Mouse (Mus musculus) forebrain, embryonic 12.5 days (tissue): Measurements from ENCODE around the gene C1qtnf12. TPM values are rescaled to one million over a fixed set of nuclear protein-coding genes. Genes with fewer than 3 reads are reported as not detected.

Source experiments
- ATAC-seq: fragments of 200-750 bp; cut with Nextera tagmentation; 2 replicates; pipeline ENCODE4 v1.8.0; 2017; ENCODE audit warnings: moderate TSS enrichment; ENCODE audit not compliant: low FRiP score
- H3K27ac ChIP-seq: fragments of 300-500 bp; sonication (generic); 2 replicates; pipeline ENCODE4 v1.5.1; 2016; ENCODE audit warnings: mild to moderate bottlenecking
- H3K27me3 ChIP-seq: fragments of 300-500 bp; sonication (generic); 2 replicates; pipeline ENCODE4 v1.6.1; 2016; ENCODE audit warnings: mild to moderate bottlenecking
- H3K36me3 ChIP-seq: fragments of 300-500 bp; sonication (generic); replicated peaks from 2 replicates; pipeline ENCODE4 v1.6.1; 2016; ENCODE audit warnings: mild to moderate bottlenecking
- H3K4me1 ChIP-seq: fragments of 300-500 bp; sonication (generic); 2 replicates; pipeline ENCODE4 v1.6.1; 2016
- H3K4me2 ChIP-seq: fragments of 300-500 bp; sonication (generic); 2 replicates; pipeline ENCODE4 v1.6.1; 2016; ENCODE audit warnings: mild to moderate bottlenecking, moderate library complexity
- H3K4me3 ChIP-seq: fragments of 300-500 bp; sonication (generic); replicated peaks from 2 replicates; pipeline ENCODE4 v1.5.1; 2016; ENCODE audit warnings: mild to moderate bottlenecking
- H3K9ac ChIP-seq: fragments of 300-500 bp; sonication (generic); 2 replicates; pipeline ENCODE4 v1.6.1; 2016; ENCODE audit warnings: mild to moderate bottlenecking
- H3K9me3 ChIP-seq: fragments of 300-500 bp; sonication (generic); 2 replicates; pipeline ENCODE4 v1.6.1; 2016
- WGBS: fragments of 180-500 bp; shearing (Covaris S2); methylation state at CpG from one replicate; pipeline ENCODE4 v1.1.7; 2016; 5-methylcytosine and 5-hydroxymethylcytosine counted together
- polyA plus RNA-seq: library from polyadenylated mRNA; unstranded; fragments of >200 nt; fragmentation: Nextera tagmentation; extraction: Ambion mirVana; gene quantifications from 2 replicates; pipeline ENCODE4 v1.2.1, GENCODE M21; 2016

The C1qtnf12 gene
- polyA plus RNA-seq, 1 experiment from 2014 or later: 11.6 TPM

DNA sequence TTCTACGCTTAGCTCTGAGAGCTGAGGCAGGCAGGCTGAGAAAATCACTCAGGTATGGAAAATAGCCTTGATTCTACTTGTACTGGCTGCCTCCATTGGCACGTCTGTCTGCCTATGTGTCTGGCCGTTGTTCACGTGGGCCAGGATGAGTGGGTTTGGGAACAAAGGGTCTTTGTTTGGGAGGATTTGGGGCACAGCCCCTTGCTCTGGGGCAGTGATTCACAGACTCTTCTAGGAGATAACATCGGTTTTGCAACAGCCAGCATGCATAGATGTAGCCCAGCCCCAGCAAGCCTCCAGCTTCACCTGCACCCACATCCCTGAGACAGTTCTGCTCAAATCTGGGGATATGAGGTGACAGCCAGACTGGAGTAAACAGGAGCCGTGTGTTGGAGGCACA lies 10.5 kb downstream of the C1qtnf12 start:
- Histone ChIP-seq H3K27ac (no peak overlapping the region), H3K4me1 (no peaks in the 10 kb centered on the region; the same call in 1 of the 2 replicates)
- WGBS: 48% methylated on average over 6 of the region's 6 CpGs

DNA sequence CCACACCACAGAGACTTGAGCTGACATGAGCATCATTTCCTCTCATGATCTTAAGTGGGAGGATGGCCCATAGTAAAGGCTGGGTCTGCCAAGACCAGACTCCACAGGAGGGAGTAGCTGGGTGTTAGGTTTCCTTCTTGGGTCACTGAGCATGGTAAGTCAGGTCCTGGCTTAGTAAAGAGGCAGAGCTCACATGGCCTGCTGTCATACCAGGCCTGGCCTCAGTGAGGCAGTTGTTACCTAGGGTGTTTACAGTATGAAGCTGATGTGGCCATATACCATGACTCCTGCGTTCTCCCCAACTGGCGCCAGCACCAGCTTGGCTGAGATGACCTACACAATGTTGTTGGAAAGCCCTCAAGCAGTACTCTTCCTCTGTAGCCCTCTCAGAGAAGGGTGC lies 11.1 kb downstream of the C1qtnf12 start:
- 91% methylated on average over 2 of the region's 2 CpGs for WGBS
- Histone ChIP-seq H3K27ac (no peak overlapping the region), H3K4me3 (no peak overlapping the region)

More for the DNA sequence above, 10.5 kb downstream of the C1qtnf12 start:
- Histone ChIP-seq H3K9me3 (no peaks in the 10 kb centered on the region), H3K36me3 (no peaks in the 10 kb centered on the region), H3K4me2 (no peak overlapping the region), H3K27me3 (no peaks in the 10 kb centered on the region), H3K4me3 (no peak overlapping the region), H3K9ac (no peak overlapping the region)
- ATAC-seq: no peak

DNA sequence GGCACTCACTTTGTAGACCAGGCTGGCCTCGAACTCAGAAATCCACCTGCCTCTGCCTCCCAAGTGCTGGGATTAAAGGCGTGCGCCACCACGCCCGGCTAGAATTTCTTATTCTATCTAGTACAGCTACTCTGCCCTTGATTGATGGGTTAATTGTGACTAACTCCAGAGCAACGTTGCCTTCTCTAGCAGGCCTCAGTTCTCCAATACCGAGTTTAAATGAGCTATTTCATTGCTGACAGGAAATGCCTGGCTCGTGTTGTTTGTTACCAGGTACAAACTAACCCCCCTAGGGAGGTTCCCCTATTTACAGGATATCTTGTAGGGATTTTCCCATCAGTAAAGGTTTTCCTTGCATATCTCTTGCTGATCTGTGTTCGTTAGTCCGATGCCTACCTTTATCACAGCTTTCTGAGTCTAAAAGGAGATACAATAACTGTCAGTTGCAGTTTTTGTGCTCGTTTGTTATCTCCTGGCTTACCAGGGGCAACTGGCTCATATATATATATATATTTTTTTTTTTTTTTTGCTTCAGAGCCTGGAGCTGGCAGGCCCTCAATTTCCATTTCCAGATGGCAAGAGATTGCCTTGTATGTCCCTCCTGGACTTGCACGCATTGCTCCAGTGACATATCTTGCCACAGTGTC lies 19.4 kb downstream of the C1qtnf12 start:
- Histone ChIP-seq H3K4me2 (no peak overlapping the region), H3K9me3 (no peaks in the 10 kb centered on the region), H3K4me3 (no peak overlapping the region), H3K9ac (no peak overlapping the region), H3K4me1 (peaks cover 9% of the 10 kb centered on the region), H3K36me3 (no peaks in the 10 kb centered on the region), H3K27ac (no peak overlapping the region), H3K27me3 (no peaks in the 10 kb centered on the region)
- no peak for ATAC-seq
- 83% methylated on average over 12 of the region's 12 CpGs for WGBS

More for the DNA sequence above, 11.1 kb downstream of the C1qtnf12 start:
- no peak for ATAC-seq
- Histone ChIP-seq H3K4me2 (no peak overlapping the region), H3K9ac (no peak overlapping the region), H3K9me3 (no peaks in the 10 kb centered on the region), H3K27me3 (no peaks in the 10 kb centered on the region), H3K4me1 (no peaks in the 10 kb centered on the region; the same call in 1 of the 2 replicates), H3K36me3 (no peaks in the 10 kb centered on the region)

GRCm38 (mm10) chr4:155983788-155984187 lies 21.7 kb downstream of the C1qtnf12 start:
- peaks cover 9% of the 10 kb centered on the region for H3K4me1 ChIP-seq
- H3K9ac ChIP-seq: no peak overlapping the region
- H3K4me2 ChIP-seq: peak overlapping the region; percentile 17; the same call in 1 of the 2 replicates
- H3K27ac ChIP-seq: no peak overlapping the region
- ATAC-seq: no peak
- H3K9me3 ChIP-seq: no peaks in the 10 kb centered on the region
- H3K4me3 ChIP-seq: no peak overlapping the region
- WGBS: 15% methylated on average over 2 of the region's 2 CpGs
- no peaks in the 10 kb centered on the region for H3K36me3 ChIP-seq
- H3K27me3 ChIP-seq: no peaks in the 10 kb centered on the region

DNA sequence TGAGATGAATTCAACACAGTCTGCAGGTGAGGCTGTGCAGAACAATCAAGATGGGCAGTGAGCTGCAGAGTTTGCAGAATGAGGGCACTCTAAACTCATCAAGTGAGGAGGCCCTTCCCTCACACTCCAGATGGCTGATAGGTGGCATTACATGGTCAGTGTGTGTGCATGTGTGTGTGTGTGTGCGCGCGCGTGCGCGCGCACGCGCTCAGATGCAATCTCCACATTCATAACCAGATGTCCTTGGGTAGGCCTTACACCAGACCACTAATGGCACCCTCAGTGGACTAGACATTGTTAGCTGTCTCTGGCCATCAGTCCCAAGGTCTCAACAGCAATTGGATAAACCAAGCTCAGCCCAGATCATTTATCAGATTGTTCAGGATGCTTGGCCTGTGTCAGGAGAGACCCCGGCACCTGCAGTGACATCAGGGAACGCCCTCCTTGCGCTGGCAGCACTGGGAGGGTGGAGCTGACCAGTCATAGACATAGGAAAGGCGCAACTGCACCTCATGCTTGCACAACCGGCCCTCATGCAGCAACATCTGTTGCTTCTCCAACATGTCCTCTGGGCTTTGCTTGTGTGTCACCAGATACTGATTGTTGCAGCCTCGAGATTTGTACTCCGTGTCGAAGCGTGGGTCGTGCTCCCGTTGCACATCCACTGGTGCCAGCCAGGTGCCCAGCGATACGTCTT lies 29.2 kb downstream of the C1qtnf12 start:
- no peak for ATAC-seq
- Histone ChIP-seq H3K36me3 (peaks cover 13% of the 10 kb centered on the region), H3K9me3 (no peaks in the 10 kb centered on the region), H3K27ac (0 out of 2 replicates have a peak overlapping the region, but pooled peaks have one; percentile 95), H3K27me3 (no peaks in the 10 kb centered on the region), H3K9ac (peak overlapping the region; percentile 69), H3K4me3 (peak overlapping the region; percentile 73), H3K4me2 (peak overlapping the region; percentile 96), H3K4me1 (peaks cover 26% of the 10 kb centered on the region)
- WGBS: 89% methylated on average over 22 of the region's 22 CpGs

DNA sequence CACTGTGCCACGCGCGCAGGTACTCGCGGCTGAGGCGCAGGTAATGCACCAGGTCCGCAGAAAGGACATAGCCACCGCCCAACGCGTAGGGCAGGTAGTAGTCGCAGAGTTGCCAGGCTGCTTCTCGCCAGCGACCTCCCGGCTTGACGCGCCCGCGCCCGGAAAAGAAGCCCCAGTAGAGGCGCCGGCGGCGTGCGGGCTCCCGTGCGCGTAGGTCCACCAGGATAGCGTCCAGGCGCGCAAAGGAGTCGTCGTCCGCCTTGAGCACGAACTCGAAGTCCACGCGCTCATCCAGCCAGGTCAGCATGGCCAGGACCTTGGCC lies 29.8 kb downstream of the C1qtnf12 start:
- peak overlapping the region; percentile 96 for H3K4me2 ChIP-seq
- H3K4me1 ChIP-seq: peaks cover 26% of the 10 kb centered on the region
- WGBS: 34% methylated on average over 37 of the region's 37 CpGs
- no peak; the same call in none of the 2 replicates for ATAC-seq
- no peaks in the 10 kb centered on the region for H3K9me3 ChIP-seq
- peak overlapping the region; percentile 69 for H3K9ac ChIP-seq
- H3K4me3 ChIP-seq: peak overlapping the region; percentile 73
- H3K27ac ChIP-seq: peak overlapping the region; percentile 95
- peaks cover 18% of the 10 kb centered on the region for H3K36me3 ChIP-seq
- no peaks in the 10 kb centered on the region for H3K27me3 ChIP-seq

DNA sequence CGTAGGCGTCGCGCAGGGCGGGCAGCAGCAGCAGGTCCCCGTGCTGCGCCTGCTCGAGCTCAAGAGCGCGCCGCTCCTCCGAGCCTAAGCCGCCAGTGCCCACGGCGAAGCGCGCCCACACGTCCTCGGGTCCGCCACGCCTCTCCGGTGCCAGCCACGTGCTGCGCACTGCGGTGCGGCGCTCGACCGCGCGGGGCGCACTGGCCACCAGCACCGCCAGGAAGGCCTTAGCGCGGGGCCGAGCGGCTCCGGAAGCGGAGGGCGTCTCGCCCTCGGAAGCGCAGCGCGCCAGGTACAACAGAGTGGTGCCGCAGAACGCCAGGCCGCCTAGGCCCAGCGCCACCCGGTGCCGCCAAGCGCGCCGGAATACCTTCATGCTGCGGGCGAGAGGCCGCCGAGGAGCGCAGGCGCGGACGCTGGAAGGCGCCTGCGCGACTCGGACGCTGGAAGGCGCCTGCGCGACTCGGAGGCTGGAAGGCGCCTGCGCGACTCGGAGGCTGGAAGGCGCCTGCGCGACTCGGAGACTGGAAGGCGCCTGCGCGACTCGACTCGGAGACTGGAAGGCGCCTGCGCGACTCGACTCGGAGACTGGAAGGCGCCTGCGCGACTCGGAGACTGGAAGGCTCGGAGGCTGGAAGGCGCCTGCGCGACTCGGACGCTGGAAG lies 30.3 kb downstream of the C1qtnf12 start, which contains the start of the genes B3galt6 and Sdf4:
B3galt6 (minus strand) TSS at position 409 of the 665 bp plus-strand sequence.
Sdf4 (plus strand) TSS at position 632 of the 665 bp plus-strand sequence.
- peak within 1 kb of the TSS; percentile 96 for H3K4me2 ChIP-seq
- H3K36me3 ChIP-seq: peaks cover 23% of the 10 kb centered on the region
- no peaks in the 10 kb centered on the region for H3K9me3 ChIP-seq
- peak within 1 kb of the TSS; percentile 73 for H3K4me3 ChIP-seq
- peaks cover 26% of the 10 kb centered on the region for H3K4me1 ChIP-seq
- peak within 1 kb of the TSS; percentile 95 for H3K27ac ChIP-seq
- ATAC-seq: peak; percentile 87
- WGBS: under 1% methylated on average over 95 of the region's 99 CpGs
- H3K27me3 ChIP-seq: no peaks in the 10 kb centered on the region
- peak within 1 kb of the TSS; percentile 75 for H3K9ac ChIP-seq

DNA sequence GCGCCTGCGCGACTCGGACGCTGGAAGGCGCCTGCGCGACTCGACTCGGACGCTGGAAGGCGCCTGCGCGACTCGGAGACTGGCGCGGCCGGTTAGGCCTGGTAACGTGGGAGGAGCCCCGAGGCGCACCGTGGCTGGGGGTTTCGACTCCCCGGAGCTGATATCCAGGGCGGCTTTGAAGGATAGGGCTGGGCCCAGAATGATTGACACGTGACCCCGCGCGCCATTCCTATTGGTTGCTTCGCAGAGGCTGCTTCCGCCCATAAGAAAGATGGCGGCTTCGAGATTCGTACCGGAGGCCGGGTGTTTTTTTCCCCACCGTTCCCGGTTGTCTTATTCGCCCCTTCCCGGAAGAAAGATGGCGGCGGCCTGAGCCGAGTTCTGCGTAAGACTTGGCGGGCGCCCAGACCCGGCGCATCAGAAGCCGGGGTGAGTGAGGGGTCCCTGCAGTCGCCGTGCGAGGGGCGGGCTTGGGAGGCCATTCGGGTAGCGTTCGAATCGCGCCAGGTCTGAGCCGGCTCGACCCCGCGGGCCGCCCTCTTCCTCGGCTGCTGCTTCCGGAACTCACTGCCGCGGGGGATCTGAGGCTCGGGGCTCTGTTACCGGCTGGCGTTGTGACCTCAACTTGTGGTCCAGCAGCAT lies 30.9 kb downstream of the C1qtnf12 start:
- Histone ChIP-seq H3K4me3 (peak overlapping the region; percentile 73), H3K36me3 (peaks cover 30% of the 10 kb centered on the region), H3K9me3 (no peaks in the 10 kb centered on the region), H3K27ac (peak overlapping the region; percentile 95), H3K4me1 (peaks cover 26% of the 10 kb centered on the region), H3K27me3 (no peaks in the 10 kb centered on the region), H3K4me2 (peak overlapping the region; percentile 62), H3K9ac (peak overlapping the region; percentile 75)
- WGBS: under 1% methylated on average over 70 of the region's 70 CpGs
- peak; percentile 90 for ATAC-seq

DNA sequence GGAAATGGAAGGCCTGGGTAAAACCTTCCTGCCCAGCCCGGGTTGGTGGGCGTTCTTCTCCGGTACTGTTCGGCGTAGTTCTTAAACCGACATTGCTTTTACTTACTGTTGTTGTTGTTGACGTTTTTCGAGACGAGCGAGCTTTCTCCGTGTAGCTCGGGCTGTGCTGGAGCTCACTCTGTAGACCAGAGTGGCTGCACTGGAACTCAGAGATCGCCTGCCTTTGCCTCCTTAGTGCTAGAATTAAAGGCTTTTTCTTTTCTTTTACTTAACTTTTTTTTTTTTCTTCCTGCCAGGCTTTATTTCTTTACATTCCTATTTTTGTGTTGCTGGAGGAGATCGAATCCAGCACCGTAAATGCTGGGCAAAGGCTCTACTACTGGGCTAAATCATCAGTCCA lies 31.5 kb downstream of the C1qtnf12 start:
- H3K9me3 ChIP-seq: no peaks in the 10 kb centered on the region
- peak overlapping the region; percentile 75 for H3K9ac ChIP-seq
- 4% methylated on average over 15 of the region's 15 CpGs for WGBS
- ATAC-seq: no peak
- H3K27me3 ChIP-seq: no peaks in the 10 kb centered on the region
- H3K36me3 ChIP-seq: peaks cover 36% of the 10 kb centered on the region
- peak overlapping the region; percentile 62 for H3K4me2 ChIP-seq
- peak overlapping the region; percentile 73 for H3K4me3 ChIP-seq
- peak overlapping the region; percentile 95 for H3K27ac ChIP-seq
- H3K4me1 ChIP-seq: peaks cover 26% of the 10 kb centered on the region

- no peaks in the 10 kb centered on the region for H3K9me3 ChIP-seq
- ATAC-seq: no peak
- H3K4me3 ChIP-seq: no peak overlapping the region
Measured at GRCm38 (mm10) chr4:156004109-156004508, 42.0 kb downstream of the C1qtnf12 start.

DNA sequence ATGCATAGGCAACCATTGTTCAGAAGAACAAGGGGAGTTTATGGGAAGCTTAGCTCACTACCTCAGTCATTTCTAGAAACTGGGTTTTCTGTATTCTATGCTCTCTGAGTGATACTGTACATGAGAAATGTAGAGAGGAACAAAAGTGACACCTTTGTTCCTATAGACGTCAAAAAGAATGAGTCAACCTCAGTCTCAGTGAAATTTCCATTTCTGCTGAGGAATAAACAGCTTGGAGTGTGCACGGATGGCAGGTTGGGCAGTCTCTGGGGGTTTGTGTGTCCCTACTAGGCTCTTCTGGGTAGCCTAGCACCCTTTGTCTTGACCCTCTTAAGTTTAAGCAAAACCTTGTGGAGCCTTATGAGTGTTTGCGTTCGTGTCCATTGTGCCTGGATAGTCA lies 46.3 kb downstream of the C1qtnf12 start:
- WGBS: 96% methylated on average over 4 of the region's 4 CpGs
- no peak overlapping the region for H3K4me2 ChIP-seq
- no peak for ATAC-seq
- no peak overlapping the region for H3K4me3 ChIP-seq
- H3K4me1 ChIP-seq: no peaks in the 10 kb centered on the region
- no peak overlapping the region for H3K27ac ChIP-seq
- H3K36me3 ChIP-seq: peaks cover 91% of the 10 kb centered on the region
- H3K9ac ChIP-seq: no peak overlapping the region
- H3K9me3 ChIP-seq: no peaks in the 10 kb centered on the region
- no peaks in the 10 kb centered on the region for H3K27me3 ChIP-seq

More at GRCm38 (mm10) chr4:156004109-156004508, 42.0 kb downstream of the C1qtnf12 start:
- H3K4me2 ChIP-seq: no peak overlapping the region
- WGBS: 94% methylated on average over 3 of the region's 3 CpGs
- peaks cover 91% of the 10 kb centered on the region for H3K36me3 ChIP-seq
- H3K4me1 ChIP-seq: no peaks in the 10 kb centered on the region
- no peak overlapping the region for H3K27ac ChIP-seq
- no peaks in the 10 kb centered on the region for H3K27me3 ChIP-seq
- H3K9ac ChIP-seq: no peak overlapping the region

GRCm38 (mm10) chr4:156013637-156014036 lies 51.5 kb downstream of the C1qtnf12 start, which contains the start of gene Tnfrsf4:
Tnfrsf4 (plus strand) TSS chr4:156013843.
- Histone ChIP-seq H3K4me2 (no peak within 1 kb of the TSS), H3K9me3 (no peaks in the 10 kb centered on the region), H3K36me3 (peaks cover 61% of the 10 kb centered on the region), H3K27me3 (no peaks in the 10 kb centered on the region), H3K9ac (no peak within 1 kb of the TSS), H3K4me1 (no peaks in the 10 kb centered on the region), H3K27ac (no peak within 1 kb of the TSS), H3K4me3 (no peak within 1 kb of the TSS)
- WGBS: 91% methylated on average over 8 of the region's 8 CpGs
- no peak for ATAC-seq
